Mouse (Mus musculus) embryonic fibroblast, embryonic 13.5 days (primary cell): ENCODE measurements at regions not wholly inside any gene's neighbourhood (a gene's known extent, or its start where the extent isn't known, plus 50 kb on each side); places are given as distances from the start of the nearest gene placed in this dataset.

ENCODE experiments used
- CTCF ChIP-seq: IDR thresholded peaks from 2 replicates; pipeline ENCODE4 v1.5.1; 2011; ENCODE audit warnings: mild to moderate bottlenecking, control low read depth, low read length, moderate library complexity, borderline replicate concordance; ENCODE audit not compliant: insufficient read depth
- POLR2A ChIP-seq: IDR thresholded peaks from 2 replicates; pipeline ENCODE4 v1.6.1; 2011; ENCODE audit warnings: low read depth, mild to moderate bottlenecking, control low read depth, low read length, moderate library complexity

DNA sequence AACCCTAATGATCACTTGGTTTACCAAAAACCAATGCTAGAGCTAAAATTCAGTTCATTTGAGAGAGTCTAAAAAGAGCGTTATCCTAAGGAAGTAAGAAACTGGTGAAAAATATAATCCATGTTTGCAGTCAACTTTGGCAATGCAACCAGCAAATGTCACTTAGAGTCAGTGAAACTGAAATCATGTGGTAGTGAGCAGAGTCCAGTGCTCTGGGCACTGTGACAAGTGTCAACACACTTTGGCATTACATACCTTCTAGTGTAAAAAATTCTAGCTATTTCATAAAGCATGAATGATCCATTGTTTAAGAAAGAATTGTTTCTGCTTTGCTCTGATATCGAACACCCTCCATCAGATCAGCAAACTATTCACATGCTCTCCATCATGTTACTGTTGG, 743.1 kb downstream of the Rfpl4b start:
- TF ChIP-seq CTCF (no peak), POLR2A (no peak)
